Mouse (Mus musculus) limb, embryonic 11.5 days (tissue): ENCODE measurements at regions not wholly inside any gene's neighbourhood (a gene's known extent, or its start where the extent isn't known, plus 50 kb on each side); places are given as distances from the start of the nearest gene placed in this dataset.

Experiments used
- ATAC-seq: fragments of 200-750 bp; cut with Nextera tagmentation; 2 replicates; pipeline ENCODE4 v1.8.0; 2017; ENCODE audit warnings: low read depth; ENCODE audit not compliant: insufficient number of reproducible peaks, low FRiP score, low TSS enrichment
- DNase-seq: peaks from one replicate; pipeline ENCODE4 v3.0.0-alpha.2; 2015; ENCODE audit warnings: low spot score
- H3K27ac ChIP-seq: fragments of 300-500 bp; sonication (generic); replicated peaks from 2 replicates; pipeline ENCODE4 v1.5.1; 2014; ENCODE audit warnings: low read depth, mild to moderate bottlenecking, low read length
- H3K27me3 ChIP-seq: fragments of 300-500 bp; sonication (generic); 2 replicates; pipeline ENCODE4 v1.6.1; 2014; ENCODE audit warnings: mild to moderate bottlenecking, low read length, mixed read lengths; ENCODE audit not compliant: control insufficient read depth, insufficient read depth
- H3K36me3 ChIP-seq: fragments of 300-500 bp; sonication (generic); 2 replicates; pipeline ENCODE4 v1.6.1; 2014; ENCODE audit warnings: mild to moderate bottlenecking, low read length, moderate library complexity, mixed read lengths; ENCODE audit not compliant: control insufficient read depth, insufficient read depth
- H3K4me1 ChIP-seq: fragments of 300-500 bp; sonication (generic); 2 replicates; pipeline ENCODE4 v1.6.1; 2014; ENCODE audit warnings: low read length, mixed read lengths; ENCODE audit not compliant: control insufficient read depth, insufficient read depth
- H3K4me2 ChIP-seq: fragments of 300-500 bp; sonication (generic); 2 replicates; pipeline ENCODE4 v1.6.1; 2014; ENCODE audit warnings: low read depth, mild to moderate bottlenecking, moderate library complexity; ENCODE audit not compliant: severe bottlenecking
- H3K4me3 ChIP-seq: fragments of 300-500 bp; sonication (generic); 2 replicates; pipeline ENCODE4 v1.5.1; 2014; ENCODE audit warnings: low read depth, low read length
- H3K9ac ChIP-seq: fragments of 300-500 bp; sonication (generic); 2 replicates; pipeline ENCODE4 v1.6.1; 2014; ENCODE audit warnings: mild to moderate bottlenecking, low read length
- H3K9me3 ChIP-seq: fragments of 300-500 bp; sonication (generic); 2 replicates; pipeline ENCODE4 v1.6.1; 2016; ENCODE audit warnings: low read length; ENCODE audit not compliant: control insufficient read depth
- WGBS: fragments of 180-500 bp; shearing (Covaris S2); extraction: QIAGEN DNeasy Blood & Tissue Kit; methylation state at CpG from one replicate; pipeline ENCODE4 v1.1.7; 2014; 5-methylcytosine and 5-hydroxymethylcytosine counted together

DNA sequence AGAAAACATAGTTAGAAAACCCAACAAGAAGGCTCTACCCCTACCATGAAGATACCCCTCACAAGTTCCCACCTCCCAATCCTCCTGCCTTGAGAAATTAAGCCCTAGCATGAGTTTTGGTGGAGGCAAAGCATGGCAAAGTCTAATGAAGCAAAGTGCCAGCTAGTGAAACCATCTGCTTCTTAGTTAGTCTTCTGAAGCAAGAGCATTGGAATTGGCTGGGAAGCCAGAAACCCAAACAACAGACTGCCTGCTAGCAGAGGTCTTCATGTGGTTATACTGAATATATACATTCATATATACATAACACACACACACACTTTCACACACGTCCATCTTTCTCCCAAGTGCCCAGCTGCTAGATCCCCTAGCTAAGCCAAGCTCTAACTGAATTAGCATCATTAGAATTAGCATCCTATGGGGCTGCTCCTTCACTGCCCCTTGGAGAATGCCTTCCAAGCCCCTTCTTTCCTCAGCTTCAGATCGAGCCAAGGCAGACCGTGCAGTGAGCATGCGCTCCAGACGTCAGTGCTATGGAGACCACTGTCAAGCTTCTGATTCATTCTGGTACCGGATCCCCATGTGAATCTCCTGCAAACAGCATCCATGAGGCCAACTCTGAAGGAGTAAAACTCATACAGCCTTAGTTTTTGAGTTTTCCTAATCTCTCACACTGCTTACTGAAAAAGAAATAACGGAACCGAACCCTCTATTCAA is 252.2 kb downstream of the Map2k4 start:
- Histone ChIP-seq H3K9ac (no peak overlapping the region), H3K9me3 (no peaks in the 10 kb centered on the region), H3K27ac (no peak overlapping the region), H3K27me3 (no peaks in the 10 kb centered on the region), H3K36me3 (no peaks in the 10 kb centered on the region), H3K4me1 (no peaks in the 10 kb centered on the region), H3K4me2 (no peak overlapping the region), H3K4me3 (no peak overlapping the region)
- 91% methylated on average over 8 of the region's 8 CpGs for WGBS
- DNase-seq (no peak), ATAC-seq (no peak)

DNA sequence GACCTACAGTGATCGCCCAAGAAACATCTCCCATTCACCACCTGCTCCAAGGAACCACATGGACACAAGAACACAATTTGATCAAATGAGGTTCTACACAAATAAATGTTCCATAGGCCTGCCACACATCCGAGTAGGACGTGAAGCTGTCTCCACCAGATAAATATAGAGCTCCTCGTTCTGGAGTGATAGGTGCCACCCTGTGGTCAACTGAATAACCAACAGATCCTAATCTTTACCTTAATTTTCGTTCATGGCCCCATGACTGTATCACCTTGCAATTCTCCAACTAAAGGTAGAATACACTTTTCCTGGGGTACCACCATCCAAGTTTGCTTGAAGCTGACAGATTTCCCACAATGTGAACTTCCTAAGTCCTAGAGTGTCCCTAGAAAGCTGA is 257.4 kb downstream of the Map2k4 start:
- no peaks in the 10 kb centered on the region for H3K36me3 ChIP-seq
- no peak overlapping the region for H3K4me3 ChIP-seq
- no peak overlapping the region for H3K27ac ChIP-seq
- no peaks in the 10 kb centered on the region for H3K27me3 ChIP-seq
- no peak overlapping the region for H3K4me2 ChIP-seq
- no peak for ATAC-seq
- 79% methylated on average over 5 of the region's 5 CpGs for WGBS
- H3K9ac ChIP-seq: no peak overlapping the region
- H3K4me1 ChIP-seq: no peaks in the 10 kb centered on the region
- no peaks in the 10 kb centered on the region for H3K9me3 ChIP-seq
- no peak for DNase-seq

DNA sequence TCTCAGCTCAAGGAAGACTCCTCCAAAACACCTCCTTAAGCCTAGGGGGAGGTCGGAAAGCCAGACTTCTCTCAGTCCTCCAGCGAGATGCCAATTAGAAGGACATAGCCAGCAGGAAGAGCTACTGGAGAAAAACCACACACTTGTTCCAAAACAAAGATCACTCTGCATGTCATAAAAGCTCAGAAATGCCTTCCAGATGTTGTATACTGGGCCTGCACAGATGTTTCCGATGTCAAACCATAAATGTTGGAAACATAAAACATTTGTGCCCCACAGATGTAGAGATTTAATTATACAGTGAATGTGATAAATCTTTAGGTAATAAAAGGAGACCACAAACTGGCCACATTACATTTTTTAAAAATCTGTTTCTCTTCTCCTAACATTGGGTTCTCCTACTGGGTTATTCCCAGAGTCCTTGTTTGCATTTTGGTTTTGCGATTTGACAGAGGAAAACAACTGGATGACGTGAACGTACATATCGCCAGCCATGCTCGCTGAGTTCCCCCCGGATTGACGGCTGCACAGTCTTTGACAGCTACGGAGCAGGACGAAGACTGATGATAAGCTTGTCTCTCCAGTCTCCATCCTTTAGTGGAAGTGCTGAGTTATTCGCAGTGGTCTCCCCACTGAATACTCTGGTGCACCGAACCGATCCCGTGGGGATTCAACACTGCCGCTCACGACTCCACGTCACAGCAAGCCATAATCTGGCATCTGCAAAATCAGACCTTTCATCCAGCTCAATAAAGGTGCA is 235.5 kb upstream of the Myocd start:
- Histone ChIP-seq H3K4me3 (no peak overlapping the region), H3K9me3 (no peaks in the 10 kb centered on the region), H3K27me3 (no peaks in the 10 kb centered on the region), H3K9ac (no peak overlapping the region), H3K4me1 (peaks cover 9% of the 10 kb centered on the region), H3K36me3 (no peaks in the 10 kb centered on the region), H3K27ac (no peak overlapping the region), H3K4me2 (peak overlapping the region; percentile 22; the same call in 1 of the 2 replicates)
- 40% methylated on average over 19 of the region's 19 CpGs for WGBS
- DNase-seq: peak; percentile 58
- peak; percentile 62; the same call in 1 of the 2 replicates for ATAC-seq

DNA sequence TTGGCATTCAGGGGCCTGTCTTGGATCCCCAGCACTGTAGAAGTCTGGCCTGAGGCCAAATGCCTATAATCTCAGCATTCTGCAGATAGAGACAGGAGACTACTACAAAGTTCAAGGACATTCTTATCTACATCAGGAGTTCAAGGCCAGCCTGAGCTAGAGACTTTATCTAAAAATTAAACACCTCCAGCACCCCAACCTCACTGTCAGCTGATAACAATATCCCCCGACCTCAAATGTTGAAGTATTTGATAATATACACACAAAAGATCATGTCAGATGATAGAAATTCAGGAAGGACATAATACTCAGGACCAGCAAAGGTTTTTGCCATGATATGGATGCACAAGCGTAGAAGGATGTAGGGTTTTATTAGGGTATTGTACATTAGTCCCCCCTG is 228.2 kb upstream of the Myocd start:
- H3K4me3 ChIP-seq: no peak overlapping the region
- no peak overlapping the region for H3K4me2 ChIP-seq
- 80% methylated on average over 2 of the region's 2 CpGs for WGBS
- H3K36me3 ChIP-seq: no peaks in the 10 kb centered on the region
- no peaks in the 10 kb centered on the region for H3K9me3 ChIP-seq
- H3K9ac ChIP-seq: no peak overlapping the region
- ATAC-seq (no peak), DNase-seq (no peak)
- H3K4me1 ChIP-seq: peaks cover 3% of the 10 kb centered on the region; the same call in 1 of the 2 replicates
- no peaks in the 10 kb centered on the region for H3K27me3 ChIP-seq
- no peak overlapping the region for H3K27ac ChIP-seq

DNA sequence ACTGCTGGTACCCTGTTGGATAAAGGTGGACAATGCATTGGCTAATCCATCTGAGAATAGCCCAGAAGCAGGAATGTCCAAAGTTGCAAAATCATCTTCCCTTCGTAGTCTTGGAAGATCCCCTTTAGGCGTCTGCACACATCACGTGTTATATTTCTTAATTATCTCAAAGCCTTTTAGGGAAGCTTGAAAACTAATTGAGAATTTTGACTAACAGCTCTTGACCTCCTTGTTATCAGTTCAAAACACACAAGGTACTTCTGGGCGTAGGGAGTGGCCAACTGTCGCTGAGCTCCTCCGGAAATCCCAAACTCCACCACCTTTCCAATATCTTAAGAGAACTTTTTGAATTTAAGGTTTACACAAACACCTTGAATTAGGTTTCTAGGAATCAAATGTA is 227.6 kb upstream of the Myocd start:
- Histone ChIP-seq H3K4me3 (no peak overlapping the region), H3K4me1 (peaks cover 3% of the 10 kb centered on the region; the same call in 1 of the 2 replicates), H3K4me2 (no peak overlapping the region), H3K9ac (no peak overlapping the region), H3K27me3 (no peaks in the 10 kb centered on the region), H3K27ac (no peak overlapping the region), H3K9me3 (no peaks in the 10 kb centered on the region), H3K36me3 (no peaks in the 10 kb centered on the region)
- DNase-seq (no peak), ATAC-seq (no peak)
- WGBS: 91% methylated on average over 6 of the region's 6 CpGs

DNA sequence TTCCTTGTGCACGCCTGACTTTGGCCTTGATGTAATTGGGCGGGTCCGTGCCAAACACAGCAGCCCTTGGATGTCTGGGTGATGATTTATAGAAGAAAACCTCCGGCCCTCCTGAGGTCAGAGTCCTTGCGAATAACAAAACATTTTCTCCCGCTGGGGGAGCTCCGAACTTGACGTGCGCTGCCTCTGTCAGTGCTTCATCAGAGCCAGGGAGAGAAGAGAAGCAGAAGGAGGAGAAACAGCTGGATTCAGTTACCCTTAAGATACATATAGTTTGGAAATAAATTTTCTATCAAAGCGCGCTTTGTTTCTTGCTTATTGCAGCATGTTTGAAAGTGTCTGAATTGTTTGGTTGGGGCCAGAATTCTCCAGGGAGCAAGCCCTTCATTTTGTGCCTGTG is 225.2 kb upstream of the Myocd start:
- H3K27ac ChIP-seq: no peak overlapping the region
- WGBS: 12% methylated on average over 11 of the region's 11 CpGs
- no peaks in the 10 kb centered on the region for H3K9me3 ChIP-seq
- 0 out of 2 replicates have a peak overlapping the region, but pooled peaks have one; percentile 15 for H3K4me2 ChIP-seq
- no peak overlapping the region for H3K9ac ChIP-seq
- no peak overlapping the region for H3K4me3 ChIP-seq
- no peaks in the 10 kb centered on the region for H3K27me3 ChIP-seq
- H3K4me1 ChIP-seq: peaks cover 3% of the 10 kb centered on the region; the same call in 1 of the 2 replicates
- peak; percentile 38 for DNase-seq
- H3K36me3 ChIP-seq: no peaks in the 10 kb centered on the region
- no peak for ATAC-seq

DNA sequence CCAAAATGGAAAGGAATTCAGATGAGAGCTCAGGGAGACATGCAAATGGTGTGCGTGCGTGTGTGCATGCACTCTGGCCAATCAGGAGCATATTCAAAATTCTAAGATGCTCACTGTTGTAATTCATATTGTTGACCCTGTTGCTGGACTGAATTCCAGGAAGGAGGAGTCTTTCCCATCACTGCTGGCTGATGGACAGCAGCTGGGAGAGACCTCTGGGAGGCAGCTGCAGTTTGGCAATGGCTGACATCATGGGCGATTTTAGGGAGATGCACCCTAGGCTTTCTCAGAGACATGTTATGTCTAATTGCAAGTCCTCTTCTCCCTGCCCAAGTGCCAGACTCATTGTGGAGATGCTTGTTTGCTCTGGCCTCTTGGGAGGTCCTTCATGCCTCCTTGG is 220.6 kb upstream of the Myocd start:
- Histone ChIP-seq H3K36me3 (no peaks in the 10 kb centered on the region), H3K27ac (no peak overlapping the region), H3K4me2 (no peak overlapping the region), H3K4me3 (no peak overlapping the region), H3K9me3 (no peaks in the 10 kb centered on the region), H3K9ac (no peak overlapping the region), H3K27me3 (no peaks in the 10 kb centered on the region), H3K4me1 (peaks cover 3% of the 10 kb centered on the region; the same call in 1 of the 2 replicates)
- WGBS: 93% methylated on average over 3 of the region's 3 CpGs
- DNase-seq: no peak
- no peak for ATAC-seq

DNA sequence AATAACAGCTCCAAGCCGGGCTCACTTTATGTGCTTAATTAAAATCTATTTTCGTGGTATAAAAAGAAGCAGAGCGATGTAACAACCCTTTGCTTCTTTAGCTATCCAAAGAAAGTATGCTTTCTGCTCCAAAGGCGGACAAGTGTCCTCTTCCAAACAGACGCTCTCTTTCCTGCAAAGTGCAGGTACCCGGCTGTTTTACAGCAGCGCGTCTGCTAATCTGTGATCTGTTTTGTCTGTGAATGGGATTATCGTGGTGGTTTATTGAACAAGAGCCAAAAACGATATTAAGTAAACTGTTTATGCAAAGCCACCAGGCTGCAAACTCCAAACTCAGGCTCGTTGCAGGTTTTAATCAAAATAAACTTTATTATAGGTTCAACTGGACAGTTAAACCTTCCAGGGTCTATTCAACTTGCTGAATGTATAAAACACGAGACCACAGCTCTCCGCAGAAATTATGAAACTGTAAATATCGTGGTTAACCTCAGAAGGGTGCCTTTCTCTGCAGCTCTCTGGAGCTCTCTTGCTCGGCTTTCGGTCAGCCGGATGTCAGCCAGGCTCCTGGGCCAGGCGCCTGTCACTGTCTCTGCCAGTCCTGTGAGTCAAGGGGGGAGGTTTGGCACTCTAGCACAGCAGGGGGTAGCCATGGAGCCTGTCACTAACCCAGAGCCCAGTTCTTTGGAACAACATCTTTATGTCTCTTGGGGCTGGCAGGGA is 206.2 kb upstream of the Myocd start:
- Histone ChIP-seq H3K4me3 (no peak overlapping the region), H3K4me2 (no peak overlapping the region), H3K27ac (no peak overlapping the region), H3K4me1 (no peaks in the 10 kb centered on the region), H3K27me3 (no peaks in the 10 kb centered on the region), H3K36me3 (no peaks in the 10 kb centered on the region), H3K9ac (no peak overlapping the region), H3K9me3 (no peaks in the 10 kb centered on the region)
- no peak for DNase-seq
- WGBS: 80% methylated on average over 18 of the region's 18 CpGs
- ATAC-seq: no peak
